Mouse (Mus musculus): ENCODE results near the gene Olfr1048. TPM values are rescaled to one million over a fixed set of nuclear protein-coding genes. Genes with fewer than 3 reads are reported as not detected.
"Not testable (repeated sequence)": the region's sequence is repeated elsewhere in the genome, so short reads cannot be mapped to it uniquely, and the experiment has no call there.

Gene Olfr1048
- not detected for total RNA-seq (2021)
- long read RNA-seq, experiment 1: 0 reads
- long read RNA-seq, experiment 2: 0 reads

DNA sequence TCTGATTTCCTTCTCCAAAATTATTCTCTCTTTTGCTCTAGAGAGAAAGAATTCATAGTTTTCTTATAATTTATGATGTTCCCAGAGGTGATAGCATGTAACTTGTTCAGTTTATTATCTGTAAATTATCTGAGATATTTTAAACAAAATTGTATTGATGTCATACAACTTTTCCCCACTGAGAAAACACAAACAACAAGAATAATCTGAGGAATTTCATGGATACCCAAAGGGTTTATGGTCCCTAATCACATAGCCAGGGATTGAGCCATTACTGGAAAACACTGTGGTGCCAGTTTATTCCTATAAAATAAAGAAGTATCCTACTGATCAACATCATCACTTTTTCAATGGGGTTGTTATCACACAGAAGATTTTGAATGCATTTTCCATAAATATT, at the start of gene Olfr1048:
Olfr1048 (minus strand) TSS at position 101 of the 400 bp plus-strand sequence.
- DNase-seq: no peak

DNA sequence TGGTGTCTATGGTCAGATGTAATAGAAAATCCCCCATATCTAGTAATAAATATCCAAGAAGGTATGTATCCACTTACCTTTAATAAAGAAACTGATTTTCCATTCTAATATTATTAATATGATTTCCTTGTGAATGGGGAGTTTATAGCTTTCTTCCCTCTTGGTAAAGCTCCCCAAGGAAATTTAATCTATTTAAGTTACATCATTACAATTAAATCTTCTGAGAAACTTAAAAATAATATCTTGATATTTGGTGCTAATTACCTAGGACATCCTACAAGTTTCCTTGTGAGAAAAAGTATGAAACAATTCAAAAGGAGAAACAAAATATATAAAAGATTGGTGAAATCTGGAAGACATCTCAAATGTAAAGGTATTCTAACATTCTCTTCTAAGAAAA, 38.9 kb upstream of the Olfr1048 start, which contains the start of gene Olfr1051:
Olfr1051 (minus strand) TSS at position 101 of the 400 bp plus-strand sequence.
- DNase-seq: not testable (repeated sequence)

DNA sequence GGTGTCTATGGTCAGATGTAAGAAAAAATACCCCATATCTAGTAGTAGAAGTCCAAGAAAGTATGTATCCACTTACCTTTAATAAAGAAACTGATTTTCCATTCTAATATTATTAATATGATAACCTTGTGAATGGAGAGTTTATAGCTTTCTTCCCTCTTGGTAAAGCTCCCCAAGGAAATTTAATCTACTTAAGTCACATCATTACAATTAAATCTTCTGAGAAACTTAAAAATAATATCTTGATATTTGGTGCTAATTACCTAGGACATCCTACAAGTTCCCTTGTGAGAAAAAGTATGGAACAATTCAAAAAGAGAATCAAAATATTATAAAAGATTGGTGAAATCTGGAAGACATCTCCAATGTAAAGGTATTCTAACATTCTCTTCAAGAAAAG, 18.1 kb upstream of the Olfr1048 start, which contains the start of gene Olfr1049:
Olfr1049 (minus strand) TSS at position 101 of the 400 bp plus-strand sequence.
- not testable (repeated sequence) for DNase-seq

DNA sequence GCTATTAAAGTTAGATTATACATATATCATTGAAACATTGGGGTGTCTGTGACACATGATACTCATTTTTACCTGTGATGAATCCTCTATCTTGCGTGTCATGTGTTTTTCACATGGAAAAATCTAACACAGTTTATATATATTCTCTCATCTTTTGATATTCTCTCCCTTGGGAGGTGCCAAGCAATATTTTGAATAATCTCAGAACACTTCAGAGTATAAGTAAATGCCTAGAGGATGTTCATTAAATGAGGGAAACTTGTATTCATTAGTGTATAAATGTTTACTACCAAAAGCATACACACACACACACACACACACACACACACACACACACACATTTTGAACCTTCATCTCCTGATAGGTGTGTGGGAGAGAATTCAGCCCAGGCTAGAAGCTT, 8.8 kb downstream of the Olfr1048 start, which contains the start of gene Olfr1047:
Olfr1047 (minus strand) TSS at position 101 of the 400 bp plus-strand sequence.
- no peak for DNase-seq

DNA sequence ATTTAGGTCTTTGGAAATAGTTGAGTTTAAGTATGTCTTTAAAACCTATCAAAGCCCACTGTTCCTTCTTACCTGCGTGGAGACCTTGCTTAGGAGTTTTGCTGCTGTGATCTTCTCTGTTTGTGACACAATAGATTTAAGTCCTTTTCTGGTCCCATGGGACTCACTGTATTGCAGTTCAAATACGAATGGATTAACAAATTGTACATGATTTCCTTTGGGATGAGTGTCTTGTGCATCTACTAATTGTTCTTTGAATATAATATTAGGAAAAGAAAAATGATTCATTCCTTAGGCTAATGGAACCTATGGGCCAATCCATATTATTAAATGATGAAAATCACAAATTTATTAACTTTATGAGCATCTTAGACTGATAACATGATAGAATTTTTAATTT, 20.9 kb downstream of the Olfr1048 start, which contains the start of gene Olfr1046:
Olfr1046 (minus strand) TSS at position 101 of the 400 bp plus-strand sequence.
- no peak for DNase-seq

DNA sequence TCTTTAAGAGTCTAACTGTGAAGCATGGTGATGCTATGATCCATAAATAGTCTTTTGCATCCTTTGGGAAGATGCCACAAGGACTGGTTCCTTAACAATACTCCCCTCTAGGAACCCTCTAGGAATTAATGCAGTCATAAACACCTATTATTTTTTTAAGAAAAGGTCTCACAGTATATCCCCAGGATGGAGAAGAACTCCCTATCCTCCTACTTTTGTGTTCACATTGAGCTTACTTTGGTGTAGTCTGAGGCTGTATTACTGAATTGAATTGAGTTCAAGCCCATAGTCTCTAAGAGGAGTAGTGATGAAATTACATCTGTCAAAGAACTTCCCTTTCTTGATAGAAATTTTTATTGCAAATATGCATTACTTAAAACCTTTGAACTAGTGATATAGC, 37.2 kb downstream of the Olfr1048 start, which contains the start of gene Olfr1045:
Olfr1045 (minus strand) TSS at position 101 of the 400 bp plus-strand sequence.
- DNase-seq: no peak

DNA sequence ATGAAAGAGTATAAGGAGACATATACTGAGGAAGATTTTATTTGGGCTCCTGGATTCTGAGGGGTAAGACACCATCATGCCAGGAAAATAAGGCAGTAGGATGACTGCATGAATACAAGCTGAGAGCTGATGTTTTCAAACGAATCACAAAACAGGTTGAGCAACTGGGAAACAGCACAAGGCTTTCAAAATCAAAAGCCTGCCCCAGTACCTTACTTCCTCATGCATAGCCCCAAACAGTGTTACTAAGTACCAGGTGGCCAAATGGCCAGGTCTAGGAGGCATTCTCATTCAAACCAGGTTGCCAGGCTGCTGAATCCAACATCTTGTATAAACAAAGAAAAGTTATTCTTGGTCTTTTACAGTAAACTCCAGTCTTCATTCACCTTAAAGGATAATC, 44.2 kb downstream of the Olfr1048 start:
- DNase-seq: no peak

DNA sequence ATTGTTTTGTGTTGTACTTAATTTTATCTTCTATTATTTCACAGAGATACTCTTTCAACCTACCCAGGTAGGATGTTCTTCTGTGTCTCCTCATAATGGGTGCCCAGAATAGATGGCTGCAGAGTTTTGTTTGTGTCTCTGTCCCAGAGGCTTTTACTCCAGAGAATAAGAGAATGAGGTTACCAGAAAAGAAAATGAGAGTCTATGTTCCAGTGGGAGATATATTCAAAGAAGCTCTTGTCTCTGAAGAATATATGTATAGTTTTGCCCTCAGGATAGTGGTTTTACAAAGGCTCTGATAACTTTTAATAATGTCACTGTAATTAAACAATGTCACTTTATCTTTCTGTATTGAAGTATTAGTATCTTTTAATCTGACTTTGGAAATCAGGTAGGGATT, 54.5 kb downstream of the Olfr1048 start, which contains the start of gene Olfr52:
Olfr52 (minus strand) TSS at position 101 of the 400 bp plus-strand sequence.
- no peak for DNase-seq

Other genes with a start within 250 kb of the Olfr1048 start
- gene Olfr1031, start 250.0 kb downstream of the Olfr1048 start, total RNA-seq (2021): not detected
- not detected for gene Olfr1032, start 234.7 kb downstream of the Olfr1048 start, total RNA-seq (2021)
- gene Olfr1033, start 219.7 kb downstream of the Olfr1048 start, total RNA-seq (2021): 1 to 10 TPM; 5.0 to 6.7 TPM
- gene Olfr1034, start 194.4 kb downstream of the Olfr1048 start, total RNA-seq (2021): under 1 TPM; 0.07 to 0.23 TPM
- gene Olfr1036, start 166.3 kb downstream of the Olfr1048 start, total RNA-seq (2021): not detected
- not detected for gene Olfr1037, start 152.9 kb downstream of the Olfr1048 start, total RNA-seq (2021)
- gene Olfr1039, start 104.4 kb downstream of the Olfr1048 start, total RNA-seq (2021): not detected
- not detected for gene Olfr1040, start 93.6 kb downstream of the Olfr1048 start, total RNA-seq (2021)
- not detected for gene Olfr1042, start 78.5 kb downstream of the Olfr1048 start, total RNA-seq (2021)
- not detected for gene Olfr1043, start 72.8 kb downstream of the Olfr1048 start, total RNA-seq (2021)
- not detected for gene Olfr1044, start 62.5 kb downstream of the Olfr1048 start, total RNA-seq (2021)
- gene Olfr52, start 54.6 kb downstream of the Olfr1048 start, total RNA-seq (2021): not detected
- gene Olfr1045, start 37.3 kb downstream of the Olfr1048 start, total RNA-seq (2021): not detected
- not detected for gene Olfr1046, start 21.0 kb downstream of the Olfr1048 start, total RNA-seq (2021)
- not detected for gene Olfr1047, start 8.9 kb downstream of the Olfr1048 start, total RNA-seq (2021)
- gene Olfr1049, start 18.0 kb upstream of the Olfr1048 start, total RNA-seq (2021): not detected
- not detected for gene Olfr1051, start 38.8 kb upstream of the Olfr1048 start, total RNA-seq (2021)
- gene Olfr1052, start 52.2 kb upstream of the Olfr1048 start, total RNA-seq (2021): not detected
- gene Olfr1053, start 75.0 kb upstream of the Olfr1048 start, total RNA-seq (2021): not detected
- not detected for gene Olfr1054, start 95.1 kb upstream of the Olfr1048 start, total RNA-seq (2021)
- gene Olfr1055, start 110.0 kb upstream of the Olfr1048 start, total RNA-seq (2021): not detected
- not detected for gene Olfr1056, start 122.2 kb upstream of the Olfr1048 start, total RNA-seq (2021)
- not detected for gene Olfr1057, start 138.1 kb upstream of the Olfr1048 start, total RNA-seq (2021)
- gene Olfr1058, start 148.3 kb upstream of the Olfr1048 start, total RNA-seq (2021): not detected
- not detected for gene Olfr1061, start 173.8 kb upstream of the Olfr1048 start, total RNA-seq (2021)
- not detected for gene Olfr1062, start 186.5 kb upstream of the Olfr1048 start, total RNA-seq (2021)
- gene Olfr1065, start 210.3 kb upstream of the Olfr1048 start, total RNA-seq (2021): not detected
- gene Olfr1066, start 216.0 kb upstream of the Olfr1048 start, total RNA-seq (2021): not detected
- gene Olfr228, start 247.1 kb upstream of the Olfr1048 start, total RNA-seq (2021): not detected

Data from heart, adult 18-20 months (tissue).